Mouse (Mus musculus) embryonic fibroblast, embryonic 13.5 days (primary cell): ENCODE measurements around the gene Clptm1. TPM values are rescaled to one million over a fixed set of nuclear protein-coding genes. Genes with fewer than 3 reads are reported as not detected.
A peak's percentile ranks its signal among the peaks of the same experiment; 100 is the strongest.

Experiments used
- H3K27ac ChIP-seq: 2 replicates; pipeline ENCODE4 v1.5.1; 2012; ENCODE audit warnings: low read length, control low read depth, inconsistent platforms; ENCODE audit not compliant: insufficient read depth
- H3K4me1 ChIP-seq: 2 replicates; pipeline ENCODE4 v1.6.1; 2011; ENCODE audit warnings: low read length; ENCODE audit not compliant: control insufficient read depth, insufficient read depth
- H3K4me3 ChIP-seq: 2 replicates; pipeline ENCODE4 v1.5.1; 2011; ENCODE audit warnings: mild to moderate bottlenecking, control low read depth, low read length; ENCODE audit not compliant: insufficient read depth
- CTCF ChIP-seq: IDR thresholded peaks from 2 replicates; pipeline ENCODE4 v1.5.1; 2011; ENCODE audit warnings: mild to moderate bottlenecking, control low read depth, low read length, moderate library complexity, borderline replicate concordance; ENCODE audit not compliant: insufficient read depth
- POLR2A ChIP-seq: IDR thresholded peaks from 2 replicates; pipeline ENCODE4 v1.6.1; 2011; ENCODE audit warnings: low read depth, mild to moderate bottlenecking, control low read depth, low read length, moderate library complexity
- polyA plus RNA-seq: library from polyadenylated mRNA; stranded (reverse); fragments of >200 nt; gene quantifications from 2 replicates; pipeline ENCODE4 v1.2.4, GENCODE M21; 2011; ENCODE audit warnings: low read depth; ENCODE audit not compliant: missing spikeins, insufficient read length

The Clptm1 gene
- polyA plus RNA-seq, 1 experiment: 124 TPM

- no peak for TF ChIP-seq POLR2A
- no peak overlapping the region for H3K4me3 ChIP-seq
- H3K4me1 ChIP-seq: no peaks in the 10 kb centered on the region
- H3K27ac ChIP-seq: no peak overlapping the region
These were observed 71.6 kb downstream of the Clptm1 start for GRCm38 (mm10) chr7:19593061-19593730.

DNA sequence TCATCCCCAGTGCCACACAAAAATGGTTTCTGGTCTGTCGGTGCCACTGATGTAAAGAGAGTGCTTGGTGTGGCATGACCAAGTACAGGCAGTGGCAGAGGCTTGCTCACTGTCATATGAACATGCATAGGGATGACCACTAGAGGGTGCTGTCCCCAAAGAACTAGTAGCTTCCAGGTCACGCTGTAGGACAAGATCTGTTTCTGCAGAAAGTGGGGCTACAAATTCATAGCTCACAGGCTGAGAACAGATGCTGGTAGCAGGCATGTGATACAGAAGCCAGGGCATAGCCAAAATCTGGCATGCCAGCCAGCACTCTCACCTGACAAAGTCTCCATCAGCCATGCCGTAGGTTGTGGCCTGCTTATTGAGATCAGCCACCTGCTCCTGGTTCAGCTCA, 74.9 kb downstream of the Clptm1 start:
- H3K27ac ChIP-seq: no peak overlapping the region
- no peaks in the 10 kb centered on the region for H3K4me1 ChIP-seq
- H3K4me3 ChIP-seq: no peak overlapping the region
- peak; percentile 57; the same call in 1 of the 2 replicates for TF ChIP-seq CTCF
- TF ChIP-seq POLR2A: no peak

DNA sequence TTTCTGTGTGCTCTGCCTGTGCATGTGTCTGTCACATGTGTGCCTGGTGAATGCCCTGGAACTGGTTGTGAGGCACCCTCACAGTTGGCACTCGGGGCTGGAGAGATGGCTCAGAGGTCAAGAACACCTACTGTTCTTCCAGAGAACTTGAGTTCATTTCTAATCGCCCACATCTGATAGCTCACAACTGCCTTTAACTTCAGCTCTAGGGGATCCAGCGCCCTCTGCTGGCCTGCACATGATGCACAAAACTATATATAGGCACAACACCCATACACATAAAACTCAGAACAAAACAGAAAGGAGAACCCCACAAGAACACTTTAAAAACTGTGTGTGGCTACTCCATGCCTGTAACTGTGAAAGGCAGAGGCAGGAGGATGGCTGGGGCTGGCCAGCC, 75.6 kb downstream of the Clptm1 start:
- no peak overlapping the region for H3K4me3 ChIP-seq
- H3K4me1 ChIP-seq: no peaks in the 10 kb centered on the region
- no peak for TF ChIP-seq POLR2A
- TF ChIP-seq CTCF: peak; percentile 59; the same call in 1 of the 2 replicates
- H3K27ac ChIP-seq: no peak overlapping the region

DNA sequence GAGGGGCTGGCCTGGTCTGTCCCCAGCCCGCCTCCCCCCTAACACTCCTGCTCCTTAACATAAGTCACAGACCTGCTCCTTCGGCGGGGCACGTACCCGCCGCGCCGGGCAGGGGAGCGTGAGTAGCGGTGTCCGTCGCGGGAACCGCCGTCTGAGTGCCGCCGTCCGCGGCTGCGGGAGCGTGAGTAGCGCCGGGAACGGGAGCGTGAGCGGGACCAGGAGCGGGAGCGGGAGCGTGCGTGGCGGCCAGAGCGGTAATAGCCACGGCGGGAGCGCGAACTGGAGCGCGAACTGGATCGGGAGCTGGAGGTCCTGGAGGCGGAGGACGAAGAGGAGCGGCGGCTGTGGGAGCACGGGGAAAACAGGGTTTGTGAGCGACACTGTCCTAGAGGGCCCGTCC, 78.6 kb downstream of the Clptm1 start:
- no peak for TF ChIP-seq POLR2A
- no peak for TF ChIP-seq CTCF
- no peak overlapping the region for H3K4me3 ChIP-seq
- H3K27ac ChIP-seq: no peak overlapping the region
- H3K4me1 ChIP-seq: no peaks in the 10 kb centered on the region

Other genes with a start within 250 kb of the Clptm1 start
- gene Mark4, start 206.2 kb downstream of the Clptm1 start, polyA plus RNA-seq: 27.4 and 29.1 TPM in 2 replicates
- gene Exoc3l2, start 201.7 kb downstream of the Clptm1 start, polyA plus RNA-seq: not detected in 2 replicates
- 5.9 and 6.1 TPM in 2 replicates for gene Bloc1s3, start 156.7 kb downstream of the Clptm1 start, polyA plus RNA-seq
- gene Trappc6a, start 156.6 kb downstream of the Clptm1 start, polyA plus RNA-seq: 15.2 and 23.4 TPM in 2 replicates
- not detected in 2 replicates for gene Nkpd1, start 147.2 kb downstream of the Clptm1 start, polyA plus RNA-seq
- 25.3 and 27.7 TPM in 2 replicates for gene Ppp1r37, start 102.0 kb downstream of the Clptm1 start, polyA plus RNA-seq
- 1.5 and 1.8 TPM in 2 replicates for gene Zfp296, start 87.7 kb downstream of the Clptm1 start, polyA plus RNA-seq
- gene Gemin7, start 87.4 kb downstream of the Clptm1 start, polyA plus RNA-seq: 52.6 and 65.2 TPM in 2 replicates
- 32.4 and 38.1 TPM in 2 replicates for gene Clasrp, start 60.5 kb downstream of the Clptm1 start, polyA plus RNA-seq
- gene Relb, start 35.6 kb downstream of the Clptm1 start, polyA plus RNA-seq: 15.4 and 17.9 TPM in 2 replicates
- gene Apoc2, start 12.9 kb upstream of the Clptm1 start, polyA plus RNA-seq: not detected in 2 replicates
- gene Gm44805, start 16.4 kb upstream of the Clptm1 start, polyA plus RNA-seq: not detected in 2 replicates
- gene Apoc4, start 16.4 kb upstream of the Clptm1 start, polyA plus RNA-seq: not detected in 2 replicates
- gene Apoc1, start 27.6 kb upstream of the Clptm1 start, polyA plus RNA-seq: not detected in 2 replicates
- gene Apoe, start 34.2 kb upstream of the Clptm1 start, polyA plus RNA-seq: 8.5 and 34.9 TPM in 2 replicates
- gene Tomm40, start 50.4 kb upstream of the Clptm1 start, polyA plus RNA-seq: 38.1 and 51.3 TPM in 2 replicates
- gene Nectin2, start 85.5 kb upstream of the Clptm1 start, polyA plus RNA-seq: 39.7 and 45.3 TPM in 2 replicates
- 2.1 and 2.5 TPM in 2 replicates for gene Bcam, start 106.0 kb upstream of the Clptm1 start, polyA plus RNA-seq
- not detected in 2 replicates for gene Cblc, start 131.8 kb upstream of the Clptm1 start, polyA plus RNA-seq
- gene Bcl3, start 157.7 kb upstream of the Clptm1 start, polyA plus RNA-seq: 24.1 and 37.9 TPM in 2 replicates
- gene Gm19345, start 187.0 kb upstream of the Clptm1 start, polyA plus RNA-seq: not detected in 2 replicates
- gene Ceacam16, start 196.3 kb upstream of the Clptm1 start, polyA plus RNA-seq: not detected in 2 replicates
- not detected in 2 replicates for gene Ceacam19, start 222.9 kb upstream of the Clptm1 start, polyA plus RNA-seq